Mouse (Mus musculus): ENCODE data around the gene Arl6ip5. TPM values are rescaled to one million over a fixed set of nuclear protein-coding genes. Genes with fewer than 3 reads are reported as not detected.
A peak's percentile ranks its signal among the peaks of the same experiment; 100 is the strongest.
"Not testable (repeated sequence)": the region's sequence is repeated elsewhere in the genome, so short reads cannot be mapped to it uniquely, and the experiment has no call there.

The Arl6ip5 gene
- polyA plus RNA-seq, 1 experiment from 2014 or later, result 68.2 TPM

DNA sequence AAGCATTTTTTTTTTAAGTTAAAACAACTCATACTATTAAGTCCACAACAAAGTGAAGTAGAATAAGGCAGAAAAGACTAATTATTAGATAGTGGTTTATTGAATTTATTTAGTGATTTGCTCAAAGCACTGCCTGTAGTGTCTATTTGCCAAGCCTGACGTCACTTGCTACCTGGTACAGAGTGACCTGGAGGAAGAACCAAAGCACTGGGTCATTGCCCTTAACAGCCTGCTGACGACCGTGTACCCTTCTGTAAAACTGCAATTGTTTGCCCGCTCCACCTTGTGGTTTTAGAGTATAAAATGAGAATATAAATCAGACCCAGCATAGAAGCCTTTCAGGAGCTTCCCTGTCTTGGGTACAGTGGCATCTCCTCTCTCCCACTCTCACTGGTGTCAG lies 51.7 kb downstream of the Arl6ip5 start:
- no peak for ATAC-seq (ENCODE audit: low read depth)
- no peaks in the 10 kb centered on the region for H3K4me1 ChIP-seq (replicated peaks; ENCODE audit: control insufficient read depth, insufficient read depth, low read length)
- H3K9ac ChIP-seq (ENCODE audit: low read length), result no peak overlapping the region
- no peak overlapping the region for H3K27ac ChIP-seq (ENCODE audit: low read length)
- H3K4me2 ChIP-seq (ENCODE audit: low read depth, low read length), result no peak overlapping the region
- H3K9me3 ChIP-seq (ENCODE audit: control insufficient read depth, low read length), result no peaks in the 10 kb centered on the region
- H3K4me3 ChIP-seq (ENCODE audit: low read length), result no peak overlapping the region
- no peaks in the 10 kb centered on the region for H3K36me3 ChIP-seq (ENCODE audit: control insufficient read depth, insufficient read depth, low read length)
- 61% methylated on average over 4 of the region's 4 CpGs for WGBS
- no peaks in the 10 kb centered on the region for H3K27me3 ChIP-seq (ENCODE audit: control insufficient read depth, insufficient read depth, low read depth, low read length)

DNA sequence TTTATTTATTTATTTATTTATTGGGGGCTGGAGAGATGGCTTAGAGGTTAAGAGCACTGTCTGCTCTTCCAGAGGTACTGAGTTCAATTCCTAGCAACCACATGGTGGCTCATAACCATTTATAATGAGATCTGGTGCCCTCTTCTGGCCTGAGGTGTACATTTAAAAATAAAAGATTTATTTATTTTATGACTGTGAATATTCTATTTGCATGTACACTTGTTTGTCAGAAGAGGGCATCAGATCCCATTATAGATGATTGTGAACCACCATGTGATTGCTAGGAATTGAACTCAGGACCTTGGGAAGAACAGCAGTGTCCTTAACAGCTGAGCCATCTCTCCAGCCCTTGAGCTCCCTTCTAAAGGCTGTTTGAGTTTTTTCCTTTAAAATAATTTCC lies 53.3 kb downstream of the Arl6ip5 start:
- H3K27me3 ChIP-seq (ENCODE audit: control insufficient read depth, insufficient read depth, low read depth, low read length); H3K4me2 ChIP-seq (ENCODE audit: low read depth, low read length); H3K9me3 ChIP-seq (ENCODE audit: control insufficient read depth, low read length); H3K4me3 ChIP-seq (ENCODE audit: low read length); H3K9ac ChIP-seq (ENCODE audit: low read length); ATAC-seq (ENCODE audit: low read depth); H3K36me3 ChIP-seq (ENCODE audit: control insufficient read depth, insufficient read depth, low read length); H3K4me1 ChIP-seq (replicated peaks; ENCODE audit: control insufficient read depth, insufficient read depth, low read length); H3K27ac ChIP-seq (ENCODE audit: low read length): not testable (repeated sequence)

DNA sequence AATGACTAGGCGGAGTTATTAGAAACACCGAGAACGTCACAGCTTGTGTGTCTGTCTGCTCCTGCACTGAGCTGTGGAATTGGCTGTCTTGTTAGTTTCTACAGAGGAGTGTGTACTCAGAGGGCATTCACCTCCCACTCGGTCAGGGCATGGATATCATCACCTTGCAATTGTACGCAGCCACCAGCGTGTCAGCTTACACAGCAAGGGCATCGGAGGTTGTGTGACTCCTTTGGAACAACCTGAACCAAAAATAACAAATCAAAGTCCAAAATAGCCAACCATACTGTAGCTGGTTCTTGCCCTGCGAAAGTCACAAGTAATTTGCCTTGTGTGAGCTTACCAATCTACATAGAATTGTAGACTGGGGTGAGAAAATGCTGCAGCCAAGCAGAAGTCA lies 54.8 kb downstream of the Arl6ip5 start:
- Histone ChIP-seq H3K4me2 (ENCODE audit: low read depth, low read length) (no peak overlapping the region), H3K4me3 (ENCODE audit: low read length) (no peak overlapping the region), H3K9ac (ENCODE audit: low read length) (no peak overlapping the region), H3K27me3 (ENCODE audit: control insufficient read depth, insufficient read depth, low read depth, low read length) (no peaks in the 10 kb centered on the region), H3K36me3 (ENCODE audit: control insufficient read depth, insufficient read depth, low read length) (no peaks in the 10 kb centered on the region), H3K4me1 (replicated peaks; ENCODE audit: control insufficient read depth, insufficient read depth, low read length) (no peaks in the 10 kb centered on the region), H3K9me3 (ENCODE audit: control insufficient read depth, low read length) (no peaks in the 10 kb centered on the region), H3K27ac (ENCODE audit: low read length) (no peak overlapping the region)
- ATAC-seq (ENCODE audit: low read depth), result no peak
- 55% methylated on average over 8 of the region's 8 CpGs for WGBS

DNA sequence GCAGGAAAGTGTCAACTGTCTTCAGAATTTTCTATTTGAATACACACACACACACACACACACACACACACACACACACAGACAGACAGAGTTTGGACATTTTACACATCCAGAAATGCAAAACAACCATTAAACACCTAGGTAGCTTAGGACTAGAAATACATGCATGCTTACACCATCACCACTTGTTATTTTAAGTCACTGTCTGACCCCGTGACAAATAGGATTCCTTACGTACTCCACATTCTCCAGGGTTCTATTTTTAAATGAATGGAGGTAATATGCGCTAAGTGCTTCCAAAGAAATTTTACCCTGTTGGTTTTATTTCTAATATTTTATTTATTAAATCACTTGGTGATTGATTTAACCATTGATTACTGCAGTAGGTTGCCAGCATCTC lies 55.2 kb downstream of the Arl6ip5 start:
- H3K4me1 ChIP-seq (replicated peaks; ENCODE audit: control insufficient read depth, insufficient read depth, low read length), result no peaks in the 10 kb centered on the region
- no peak for ATAC-seq (ENCODE audit: low read depth)
- H3K4me3 ChIP-seq (ENCODE audit: low read length), result no peak overlapping the region
- no peaks in the 10 kb centered on the region for H3K27me3 ChIP-seq (ENCODE audit: control insufficient read depth, insufficient read depth, low read depth, low read length)
- no peaks in the 10 kb centered on the region for H3K36me3 ChIP-seq (ENCODE audit: control insufficient read depth, insufficient read depth, low read length)
- no peak overlapping the region for H3K4me2 ChIP-seq (ENCODE audit: low read depth, low read length)
- H3K9ac ChIP-seq (ENCODE audit: low read length), result no peak overlapping the region
- H3K9me3 ChIP-seq (ENCODE audit: control insufficient read depth, low read length), result no peaks in the 10 kb centered on the region
- WGBS, result 69% methylated on average over 3 of the region's 3 CpGs
- no peak overlapping the region for H3K27ac ChIP-seq (ENCODE audit: low read length)

DNA sequence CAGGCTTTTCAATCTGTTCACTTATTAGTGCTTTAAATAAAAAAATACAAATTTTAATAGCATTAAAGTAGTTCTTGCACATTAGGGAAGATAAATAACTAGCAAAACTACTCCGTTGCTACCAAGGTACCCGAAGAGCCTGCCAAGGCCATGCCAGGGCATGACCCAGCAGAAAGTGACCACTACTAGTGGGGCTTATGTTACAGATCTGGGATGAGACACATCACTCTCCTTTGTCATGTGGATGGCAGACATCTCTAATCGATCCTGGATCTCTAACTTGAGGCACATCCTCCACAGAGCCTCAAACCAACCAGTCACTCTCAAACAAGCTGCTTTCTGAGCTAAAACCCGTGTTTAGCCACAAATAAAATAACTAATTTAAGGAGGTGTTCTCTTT lies 56.2 kb downstream of the Arl6ip5 start:
- H3K9ac ChIP-seq (ENCODE audit: low read length), result no peak overlapping the region
- ATAC-seq (ENCODE audit: low read depth), result no peak
- no peaks in the 10 kb centered on the region for H3K9me3 ChIP-seq (ENCODE audit: control insufficient read depth, low read length)
- H3K36me3 ChIP-seq (ENCODE audit: control insufficient read depth, insufficient read depth, low read length), result no peaks in the 10 kb centered on the region
- H3K4me1 ChIP-seq (replicated peaks; ENCODE audit: control insufficient read depth, insufficient read depth, low read length), result no peaks in the 10 kb centered on the region
- H3K27me3 ChIP-seq (ENCODE audit: control insufficient read depth, insufficient read depth, low read depth, low read length), result no peaks in the 10 kb centered on the region
- no peak overlapping the region for H3K27ac ChIP-seq (ENCODE audit: low read length)
- no peak overlapping the region for H3K4me2 ChIP-seq (ENCODE audit: low read depth, low read length)
- WGBS, result 65% methylated on average over 4 of the region's 4 CpGs
- H3K4me3 ChIP-seq (ENCODE audit: low read length), result no peak overlapping the region

DNA sequence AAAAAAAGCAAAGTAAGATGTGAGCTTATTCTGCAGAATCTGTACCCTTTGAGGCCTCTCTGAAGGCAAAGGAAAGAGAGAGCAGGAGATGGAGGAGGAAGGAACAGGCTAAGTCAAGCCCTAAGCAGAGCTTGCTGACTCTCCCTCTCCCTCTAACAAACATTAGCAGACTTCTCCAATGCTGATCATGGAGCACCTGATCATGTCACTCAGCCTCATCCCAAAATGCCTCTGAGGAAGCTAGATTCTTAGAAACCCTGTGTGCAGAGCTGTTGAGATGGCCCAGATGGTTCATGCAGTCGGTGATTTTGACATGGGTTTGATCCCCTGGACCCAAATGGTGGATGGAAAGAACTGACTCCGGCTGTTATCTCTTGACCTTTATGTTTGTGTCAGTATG lies 56.6 kb downstream of the Arl6ip5 start:
- no peaks in the 10 kb centered on the region for H3K36me3 ChIP-seq (ENCODE audit: control insufficient read depth, insufficient read depth, low read length)
- no peaks in the 10 kb centered on the region for H3K9me3 ChIP-seq (ENCODE audit: control insufficient read depth, low read length)
- H3K4me1 ChIP-seq (replicated peaks; ENCODE audit: control insufficient read depth, insufficient read depth, low read length), result no peaks in the 10 kb centered on the region
- H3K9ac ChIP-seq (ENCODE audit: low read length), result no peak overlapping the region
- H3K4me3 ChIP-seq (ENCODE audit: low read length), result no peak overlapping the region
- no peak for ATAC-seq (ENCODE audit: low read depth)
- no peak overlapping the region for H3K4me2 ChIP-seq (ENCODE audit: low read depth, low read length)
- H3K27me3 ChIP-seq (ENCODE audit: control insufficient read depth, insufficient read depth, low read depth, low read length), result no peaks in the 10 kb centered on the region
- WGBS, result 78% methylated on average over 2 of the region's 2 CpGs
- H3K27ac ChIP-seq (ENCODE audit: low read length), result no peak overlapping the region

DNA sequence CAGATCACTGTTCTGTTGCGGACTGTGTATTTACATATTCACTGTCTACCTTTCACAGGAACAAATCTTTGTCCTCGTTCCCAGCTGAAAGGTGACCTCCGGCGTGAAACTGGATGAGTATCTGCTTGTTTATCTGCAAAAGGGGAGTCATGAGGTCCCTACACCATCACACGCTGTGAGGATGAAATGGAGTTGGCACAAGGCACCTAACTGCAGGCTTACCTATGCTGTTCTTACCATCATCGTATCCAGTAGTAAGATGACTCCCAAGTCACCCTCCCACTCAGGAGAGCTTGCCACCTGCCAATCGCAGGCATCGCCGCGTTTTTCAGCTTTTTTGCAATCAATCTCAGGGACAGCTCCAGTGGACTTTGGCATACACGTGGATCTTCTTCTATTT lies 59.1 kb downstream of the Arl6ip5 start:
- no peak overlapping the region for H3K27ac ChIP-seq (ENCODE audit: low read length)
- H3K9ac ChIP-seq (ENCODE audit: low read length), result no peak overlapping the region
- H3K4me2 ChIP-seq (ENCODE audit: low read depth, low read length), result no peak overlapping the region
- no peaks in the 10 kb centered on the region for H3K36me3 ChIP-seq (ENCODE audit: control insufficient read depth, insufficient read depth, low read length)
- ATAC-seq (ENCODE audit: low read depth), result no peak
- 70% methylated on average over 11 of the region's 11 CpGs for WGBS
- no peaks in the 10 kb centered on the region for H3K27me3 ChIP-seq (ENCODE audit: control insufficient read depth, insufficient read depth, low read depth, low read length)
- H3K4me1 ChIP-seq (replicated peaks; ENCODE audit: control insufficient read depth, insufficient read depth, low read length), result no peaks in the 10 kb centered on the region; the same call in 1 of the 2 replicates
- H3K4me3 ChIP-seq (ENCODE audit: low read length), result no peak overlapping the region
- H3K9me3 ChIP-seq (ENCODE audit: control insufficient read depth, low read length), result no peaks in the 10 kb centered on the region

DNA sequence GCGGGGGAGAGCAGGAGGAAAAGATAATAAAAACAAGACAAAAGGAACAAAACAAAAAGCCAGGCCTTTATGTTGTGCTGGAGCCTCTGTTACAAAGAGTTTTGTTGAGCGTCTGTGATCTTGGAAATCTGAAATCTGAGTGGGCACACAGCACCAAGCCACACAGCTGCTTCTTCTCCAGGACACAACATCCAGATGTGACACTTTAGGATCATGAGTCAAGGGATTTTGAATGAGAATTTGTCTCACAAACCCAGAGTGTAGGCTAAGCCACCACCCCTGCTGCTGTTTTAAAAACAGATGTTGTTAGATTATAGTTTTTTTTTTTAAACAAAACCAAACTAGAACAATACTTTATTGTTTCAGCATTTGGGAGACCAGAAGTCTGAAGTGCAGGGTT lies 61.9 kb downstream of the Arl6ip5 start:
- 44% methylated on average over 2 of the region's 2 CpGs for WGBS
- Histone ChIP-seq H3K4me3 (ENCODE audit: low read length) (no peak overlapping the region), H3K36me3 (ENCODE audit: control insufficient read depth, insufficient read depth, low read length) (no peaks in the 10 kb centered on the region), H3K9ac (ENCODE audit: low read length) (no peak overlapping the region), H3K4me1 (replicated peaks; ENCODE audit: control insufficient read depth, insufficient read depth, low read length) (peaks cover 2% of the 10 kb centered on the region; the same call in 1 of the 2 replicates), H3K27ac (ENCODE audit: low read length) (peak overlapping the region; percentile 59), H3K27me3 (ENCODE audit: control insufficient read depth, insufficient read depth, low read depth, low read length) (no peaks in the 10 kb centered on the region), H3K9me3 (ENCODE audit: control insufficient read depth, low read length) (no peaks in the 10 kb centered on the region), H3K4me2 (ENCODE audit: low read depth, low read length) (no peak overlapping the region)
- peak; percentile 86 for ATAC-seq (ENCODE audit: low read depth)

DNA sequence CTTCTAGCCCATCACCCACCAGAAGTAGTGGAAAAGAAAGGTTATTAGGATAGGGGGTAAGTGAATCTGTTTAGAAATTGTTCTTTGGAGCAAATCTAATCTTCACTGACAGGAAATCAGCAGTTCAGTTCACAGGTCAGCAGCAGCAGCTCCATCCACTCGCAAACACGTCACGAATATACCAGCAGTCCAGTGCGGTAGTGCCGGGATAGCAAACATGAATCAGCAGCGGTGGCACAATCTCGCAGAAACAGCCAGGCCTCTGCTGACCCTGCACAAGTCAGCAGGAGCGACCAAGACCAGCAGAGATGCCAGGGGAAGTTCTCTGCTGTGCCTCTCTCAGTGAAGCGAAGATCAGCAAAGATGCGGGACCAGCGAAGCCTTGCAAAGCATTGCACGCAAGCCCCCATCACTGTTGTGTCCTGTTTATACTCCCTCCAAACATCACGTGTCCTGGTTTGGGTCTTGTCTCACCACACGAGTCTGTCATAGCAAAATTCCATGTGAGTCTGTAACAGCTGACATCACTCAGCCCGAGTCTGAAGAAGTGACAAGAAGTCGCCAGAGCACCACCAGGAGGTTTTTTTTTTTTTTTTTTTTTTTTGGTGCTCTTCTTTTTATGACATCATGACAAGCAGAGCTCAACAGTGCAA lies 62.7 kb downstream of the Arl6ip5 start:
- Histone ChIP-seq H3K36me3 (ENCODE audit: control insufficient read depth, insufficient read depth, low read length) (no peaks in the 10 kb centered on the region), H3K27ac (ENCODE audit: low read length) (peak overlapping the region; percentile 67; the same call in 1 of the 2 replicates), H3K9ac (ENCODE audit: low read length) (no peak overlapping the region), H3K9me3 (ENCODE audit: control insufficient read depth, low read length) (no peaks in the 10 kb centered on the region), H3K4me2 (ENCODE audit: low read depth, low read length) (peak overlapping the region; percentile 22; the same call in 1 of the 2 replicates), H3K4me1 (replicated peaks; ENCODE audit: control insufficient read depth, insufficient read depth, low read length) (peaks cover 2% of the 10 kb centered on the region; the same call in 1 of the 2 replicates), H3K27me3 (ENCODE audit: control insufficient read depth, insufficient read depth, low read depth, low read length) (no peaks in the 10 kb centered on the region), H3K4me3 (ENCODE audit: low read length) (no peak overlapping the region)
- WGBS, result 47% methylated on average over 16 of the region's 16 CpGs
- peak; percentile 80 for ATAC-seq (ENCODE audit: low read depth)

DNA sequence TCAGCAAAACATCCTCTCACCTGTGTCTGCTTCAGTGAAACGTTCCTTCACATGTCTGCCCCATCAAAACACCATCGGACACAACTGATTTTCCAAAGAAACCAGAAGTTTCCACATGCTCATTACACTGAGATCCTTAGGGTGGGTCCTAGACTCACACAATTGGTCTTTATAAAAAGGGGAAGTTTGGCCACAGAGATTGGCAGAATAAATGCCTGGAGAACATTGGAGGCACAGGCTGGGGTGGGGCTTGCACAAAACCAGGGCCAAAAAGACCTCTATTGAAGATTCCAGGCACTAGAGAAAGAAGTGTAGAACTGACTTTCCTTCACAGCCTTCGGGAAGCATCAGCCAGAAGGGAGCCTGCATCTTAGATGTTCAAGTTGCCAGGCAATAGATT lies 63.3 kb downstream of the Arl6ip5 start:
- H3K27ac ChIP-seq (ENCODE audit: low read length), result no peak overlapping the region
- no peaks in the 10 kb centered on the region for H3K9me3 ChIP-seq (ENCODE audit: control insufficient read depth, low read length)
- no peaks in the 10 kb centered on the region for H3K36me3 ChIP-seq (ENCODE audit: control insufficient read depth, insufficient read depth, low read length)
- no peak overlapping the region for H3K9ac ChIP-seq (ENCODE audit: low read length)
- no peak overlapping the region for H3K4me3 ChIP-seq (ENCODE audit: low read length)
- WGBS, result 61% methylated on average over 3 of the region's 3 CpGs
- no peaks in the 10 kb centered on the region for H3K27me3 ChIP-seq (ENCODE audit: control insufficient read depth, insufficient read depth, low read depth, low read length)
- H3K4me2 ChIP-seq (ENCODE audit: low read depth, low read length), result no peak overlapping the region
- H3K4me1 ChIP-seq (replicated peaks; ENCODE audit: control insufficient read depth, insufficient read depth, low read length), result peaks cover 5% of the 10 kb centered on the region
- no peak for ATAC-seq (ENCODE audit: low read depth)
